Mouse (Mus musculus): ENCODE data around the gene Gid4. TPM values are rescaled to one million over a fixed set of nuclear protein-coding genes. Genes with fewer than 3 reads are reported as not detected.

The Gid4 gene
- 16.0 and 18.5 TPM in 2 replicates for polyA plus RNA-seq (2012; rRNA removed)

GRCm38 (mm10) chr11:60416963-60417716 is at the start of gene Gid4:
TSS of gene Gid4 (plus strand) at chr11:60417145.

GRCm38 (mm10) chr11:60417717-60418472 is 950 bp downstream of the Gid4 start, which contains the start of gene Atpaf2:
TSS of gene Atpaf2 (minus strand) at chr11:60418457.

GRCm38 (mm10) chr11:60454080-60454744 is 37.3 kb downstream of the Gid4 start, which contains the start of gene Drg2:
TSS of gene Drg2 (plus strand) at chr11:60454591.

DNA sequence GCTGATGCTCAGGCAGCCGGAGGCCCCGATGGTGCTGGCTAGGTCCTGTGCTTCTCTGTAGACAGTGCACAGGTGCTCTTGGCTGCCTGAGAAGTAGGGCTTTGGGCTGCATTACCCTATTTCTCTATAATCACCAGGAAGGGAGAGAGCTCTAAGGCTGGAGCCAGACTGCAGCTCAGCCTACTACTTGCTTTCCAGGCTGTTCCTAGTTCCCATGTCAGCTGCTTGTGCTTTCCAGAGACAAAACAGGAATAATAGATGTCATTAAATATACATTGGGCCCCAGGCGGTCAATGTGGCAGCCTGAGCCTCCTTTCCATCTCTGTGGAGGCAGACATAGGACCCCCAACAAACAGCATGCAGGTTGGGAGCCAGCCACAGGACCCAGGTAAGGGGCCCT is 52.1 kb downstream of the Gid4 start, which contains the start of gene Myo15:
Myo15 (plus strand) TSS at position 301 of the 400 bp plus-strand sequence.

Other genes with a start within 250 kb of the Gid4 start
- gene Srebf1, start 194.6 kb upstream of the Gid4 start, polyA plus RNA-seq (2012; rRNA removed), result 198 and 220 TPM in 2 replicates
- 78.9 and 103 TPM in 2 replicates for gene Tom1l2, start 64.2 kb upstream of the Gid4 start, polyA plus RNA-seq (2012; rRNA removed)
- 0.26 and 0.31 TPM in 2 replicates for gene Drc3, start 63.8 kb upstream of the Gid4 start, polyA plus RNA-seq (2012; rRNA removed)
- 25.3 and 26.0 TPM in 2 replicates for gene Atpaf2, start 1.3 kb downstream of the Gid4 start, polyA plus RNA-seq (2012; rRNA removed)
- gene Drg2, start 37.4 kb downstream of the Gid4 start, polyA plus RNA-seq (2012; rRNA removed), result 31.5 and 36.1 TPM in 2 replicates
- gene Myo15, start 52.2 kb downstream of the Gid4 start, polyA plus RNA-seq (2012; rRNA removed), result 0.02 and 0.07 TPM in 2 replicates
- gene Alkbh5, start 119.2 kb downstream of the Gid4 start, polyA plus RNA-seq (2012; rRNA removed), result 29.3 and 30.5 TPM in 2 replicates

Data from colon, adult 2 months (tissue).